ENCODE assay signal across 7 mouse cellular contexts in genomic region chr1:136233892-136234594, GRCm38 (mm10). TPM values are rescaled to one million over a fixed set of nuclear protein-coding genes. Genes with fewer than 3 reads are reported as not detected.
A peak's percentile ranks its signal among the peaks of the same experiment; 100 is the strongest.
DNase-seq lines count a peak whose midpoint lies in the region; ATAC-seq and TF ChIP-seq lines count a peak whose summit lies in the region.

TSS of gene Inava (minus strand) at chr1:136234264.

- H3K36me3 ChIP-seq in ES-Bruce4 (ENCODE audit: control insufficient read depth, insufficient read depth, low read length, poor library complexity, severe bottlenecking) = no peaks in the 10 kb centered on the region

- peak; percentile 83 for DNase-seq in A20 (ENCODE audit: low read depth, low spot score)
- peak; percentile 31 for DNase-seq in cerebellum, adult 9-11 months
- no peak for DNase-seq in large intestine, adult 2 months (ENCODE audit: low read depth, low spot score)
- DNase-seq in lung, postnatal 10 days = peak; percentile 51
- peak; percentile 8 to 18 for DNase-seq in right cerebral cortex, adult 2 months (ENCODE audit: low spot score in 2 of 2)

- H3K27ac ChIP-seq in ES-Bruce4 (ENCODE audit: insufficient read depth, low read length) = peak within 1 kb of the TSS; percentile 70

- no peaks in the 10 kb centered on the region for H3K27me3 ChIP-seq in ES-Bruce4 (ENCODE audit: control insufficient read depth, insufficient read depth, low read length, poor library complexity, severe bottlenecking)

- no peak for TF ChIP-seq POLR2A in ES-Bruce4 (IDR thresholded peaks at IDR 0.05; ENCODE audit: insufficient read depth, low read length)

- peaks cover 6% of the 10 kb centered on the region for H3K4me1 ChIP-seq in ES-Bruce4 (ENCODE audit: control insufficient read depth, insufficient read depth, low read length)

- peak within 1 kb of the TSS; percentile 73 for H3K4me3 ChIP-seq in ES-Bruce4 (ENCODE audit: low read depth, low read length)

- peak; percentile 70 for ATAC-seq in granulocyte monocyte progenitor cell, adult 5-6 weeks (replicated peaks; ENCODE audit: poor library complexity, severe bottlenecking)

- TF ChIP-seq EP300 in ES-Bruce4 (IDR thresholded peaks at IDR 0.05; ENCODE audit: insufficient read depth, low read depth, low read length) = 0 out of 2 replicates have a peak, but pooled peaks have one; percentile 5

- no peak for TF ChIP-seq CTCF in ES-Bruce4 (IDR thresholded peaks at IDR 0.05; ENCODE audit: low read depth, low read length)

- no peaks in the 10 kb centered on the region for H3K9me3 ChIP-seq in ES-Bruce4 (replicated peaks; ENCODE audit: control insufficient read depth, insufficient read depth, low read length, poor library complexity, severe bottlenecking)

- H3K9ac ChIP-seq in ES-Bruce4 (ENCODE audit: low read depth, poor library complexity, severe bottlenecking) = peak within 1 kb of the TSS; percentile 89

- WGBS in large intestine, adult 2 months = 1% methylated on average over 51 of the region's 51 CpGs

RNA-seq across cellular contexts. Expression of gene Inava, which starts in this region (rescaled TPM):
- 28.0 and 30.7 TPM in 2 replicates for polyA plus RNA-seq in ES-Bruce4 (2011; ENCODE audit: insufficient read depth, insufficient read length, low read depth, missing spikeins)
- total RNA-seq in granulocyte monocyte progenitor cell, adult 5-6 weeks (2014; fragmentation: Nextera tagmentation) = not detected in 2 replicates
- total RNA-seq in granulocyte monocyte progenitor cell, adult 5-6 weeks (2017) = not detected in 2 replicates
- 56.5 and 57.5 TPM in 2 replicates for polyA plus RNA-seq in large intestine, adult 2 months (2012; rRNA removed)

Comparison
In these comparisons a context has a peak if more than half of its experiments do, and no peak if none do; other contexts are left out.
1. Peak in ATAC-seq in granulocyte monocyte progenitor cell, adult 5-6 weeks; RNA of the gene not detected or under 1 TPM.